Mouse (Mus musculus) G1E (cell line): Measurements from ENCODE around the gene Slc44a3.

Experiments used
- CTCF ChIP-seq: IDR thresholded peaks from 2 replicates; pipeline ENCODE4 v1.5.1; 2012; ENCODE audit warnings: low read depth, low read length, inconsistent platforms, mixed read lengths
- GATA1 ChIP-seq: IDR thresholded peaks from 2 replicates; pipeline ENCODE4 v1.6.1; 2012; ENCODE audit warnings: borderline replicate concordance, low read length, inconsistent platforms, mixed read lengths
- POLR2AphosphoS5 ChIP-seq: IDR thresholded peaks from 2 replicates; pipeline ENCODE4 v1.6.1; 2012; ENCODE audit warnings: low read depth, low read length, inconsistent platforms; ENCODE audit not compliant: insufficient replicate concordance
- TAL1 ChIP-seq: conservative IDR thresholded peaks from 2 replicates; pipeline ENCODE4 v1.6.1; 2012; ENCODE audit warnings: low read depth, low read length, inconsistent platforms, mixed read lengths

DNA sequence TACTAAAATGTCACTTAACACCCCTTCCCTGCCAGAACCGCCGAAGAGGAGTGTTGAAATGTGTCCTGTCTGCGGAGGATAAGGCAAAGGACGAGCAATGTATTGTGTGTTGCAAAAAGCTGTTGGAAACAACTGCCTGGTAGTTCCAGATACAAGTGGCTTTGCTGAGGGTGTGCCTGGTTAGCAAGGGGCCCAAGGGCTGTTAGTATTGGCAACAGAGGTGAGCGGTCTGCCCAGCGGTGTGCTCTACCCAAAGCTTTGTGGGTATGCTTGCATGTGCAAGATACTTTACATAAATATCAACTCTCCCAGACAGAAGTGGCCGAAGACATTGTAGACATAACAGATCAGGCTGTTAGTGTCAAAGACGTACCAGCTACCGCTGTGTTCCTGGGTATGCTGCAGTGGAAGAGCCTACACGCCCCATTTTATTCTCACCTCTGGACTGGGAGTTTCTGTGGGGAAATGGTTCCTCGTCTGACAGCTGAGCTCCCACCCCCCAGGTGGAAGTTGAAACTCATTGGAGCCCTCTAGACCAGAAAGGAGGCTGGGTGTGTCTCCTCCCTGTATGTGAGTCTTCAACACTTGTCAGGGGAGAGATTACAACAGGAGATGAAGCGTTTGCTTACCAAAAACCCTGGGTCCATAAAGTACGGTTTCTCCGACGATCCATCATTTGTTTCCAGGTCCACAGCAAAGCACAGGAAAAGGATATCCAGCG is 71.6 kb downstream of the Slc44a3 start:
- no peak for TF ChIP-seq GATA1
- TF ChIP-seq TAL1, result no peak
- TF ChIP-seq CTCF, result no peak
- no peak for TF ChIP-seq POLR2AphosphoS5
